Mouse (Mus musculus): ENCODE measurements around the gene Eif5.
"Not testable (repeated sequence)": the region's sequence is repeated elsewhere in the genome, so short reads cannot be mapped to it uniquely, and the experiment has no call there.

Eif5 gene

GRCm38 (mm10) chr12:111524883-111525282, 12.9 kb upstream of the Eif5 start:
- DNase-seq (ENCODE audit: low read depth, low spot score) = no peak

- no peak for DNase-seq (ENCODE audit: low read depth, low spot score)
Measured at GRCm38 (mm10) chr12:111527643-111528281, 10.1 kb upstream of the Eif5 start.

- DNase-seq (ENCODE audit: low read depth, low spot score) = no peak
Measured at GRCm38 (mm10) chr12:111529192-111529591, 8.6 kb upstream of the Eif5 start.

- no peak for DNase-seq (ENCODE audit: low read depth, low spot score)
Measured at GRCm38 (mm10) chr12:111533096-111533794, 4.6 kb upstream of the Eif5 start.

GRCm38 (mm10) chr12:111535281-111535680, 2.5 kb upstream of the Eif5 start:
- no peak for DNase-seq (ENCODE audit: low read depth, low spot score)

- DNase-seq (ENCODE audit: low read depth, low spot score) = no peak
Measured at GRCm38 (mm10) chr12:111535762-111536161, 2.1 kb upstream of the Eif5 start.

GRCm38 (mm10) chr12:111536746-111537145, 1.1 kb upstream of the Eif5 start:
- DNase-seq (ENCODE audit: low read depth, low spot score) = no peak

- DNase-seq (ENCODE audit: low read depth, low spot score) = no peak
Measured at GRCm38 (mm10) chr12:111537341-111537740, 475 bp upstream of the Eif5 start.

GRCm38 (mm10) chr12:111538292-111539040, 650 bp downstream of the Eif5 start:
- peak; percentile 55 for DNase-seq (ENCODE audit: low read depth, low spot score)

GRCm38 (mm10) chr12:111539041-111539345, 1.2 kb downstream of the Eif5 start:
- DNase-seq (ENCODE audit: low read depth, low spot score) = no peak

- DNase-seq (ENCODE audit: low read depth, low spot score) = no peak
Measured at GRCm38 (mm10) chr12:111547070-111547469, 9.3 kb downstream of the Eif5 start.

GRCm38 (mm10) chr12:111548555-111549289, 10.9 kb downstream of the Eif5 start:
- DNase-seq (ENCODE audit: low read depth, low spot score) = no peak

GRCm38 (mm10) chr12:111550679-111551078, 12.9 kb downstream of the Eif5 start:
- no peak for DNase-seq (ENCODE audit: low read depth, low spot score)

- DNase-seq (ENCODE audit: low read depth, low spot score) = no peak
Measured at GRCm38 (mm10) chr12:111552342-111552741, 14.5 kb downstream of the Eif5 start.

- DNase-seq (ENCODE audit: low read depth, low spot score) = no peak
Measured at GRCm38 (mm10) chr12:111555357-111555756, 17.5 kb downstream of the Eif5 start.

- DNase-seq (ENCODE audit: low read depth, low spot score) = not testable (repeated sequence)
Measured at GRCm38 (mm10) chr12:111555893-111556292, 18.1 kb downstream of the Eif5 start.

- DNase-seq (ENCODE audit: low read depth, low spot score) = no peak
Measured at GRCm38 (mm10) chr12:111557538-111557937, 19.7 kb downstream of the Eif5 start.

- no peak for DNase-seq (ENCODE audit: low read depth, low spot score)
Measured at GRCm38 (mm10) chr12:111558655-111559054, 20.8 kb downstream of the Eif5 start.

- DNase-seq (ENCODE audit: low read depth, low spot score) = no peak
Measured at GRCm38 (mm10) chr12:111559647-111560258, 21.9 kb downstream of the Eif5 start.

- no peak for DNase-seq (ENCODE audit: low read depth, low spot score)
Measured at GRCm38 (mm10) chr12:111560286-111560685, 22.5 kb downstream of the Eif5 start.

GRCm38 (mm10) chr12:111562276-111562814, 24.5 kb downstream of the Eif5 start:
- DNase-seq (ENCODE audit: low read depth, low spot score) = no peak

Data from embryo, embryonic 11.5 days (tissue).